Mouse (Mus musculus) thymus, postnatal 25 days (tissue): ENCODE results near the gene Ints7.

Experiments
- DNase-seq: peaks from one replicate; pipeline ENCODE4 v3.0.0; 2022

The Ints7 gene

GRCm38 (mm10) chr1:191585704-191586103, 10.3 kb downstream of the Ints7 start:
- no peak for DNase-seq

GRCm38 (mm10) chr1:191587062-191587461, 11.6 kb downstream of the Ints7 start:
- no peak for DNase-seq

DNA sequence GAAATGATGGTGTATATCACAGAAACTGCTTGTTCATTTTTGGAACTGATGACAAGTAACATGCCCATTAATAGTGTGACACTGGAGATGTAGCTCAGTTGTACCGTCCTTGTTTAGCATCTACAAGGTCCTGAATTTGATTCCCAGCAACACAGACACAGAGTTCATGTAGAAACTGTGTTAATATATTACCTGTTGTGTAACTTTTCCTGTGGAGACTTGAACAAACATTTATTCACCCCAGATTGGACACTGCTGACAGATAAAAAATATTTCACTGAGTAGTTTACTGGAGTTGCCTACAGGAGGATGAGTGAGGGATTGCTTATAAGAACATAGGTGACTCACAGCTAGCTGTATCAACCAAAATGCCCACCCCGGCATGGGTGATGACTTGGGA, 13.3 kb downstream of the Ints7 start:
- DNase-seq, result no peak

DNA sequence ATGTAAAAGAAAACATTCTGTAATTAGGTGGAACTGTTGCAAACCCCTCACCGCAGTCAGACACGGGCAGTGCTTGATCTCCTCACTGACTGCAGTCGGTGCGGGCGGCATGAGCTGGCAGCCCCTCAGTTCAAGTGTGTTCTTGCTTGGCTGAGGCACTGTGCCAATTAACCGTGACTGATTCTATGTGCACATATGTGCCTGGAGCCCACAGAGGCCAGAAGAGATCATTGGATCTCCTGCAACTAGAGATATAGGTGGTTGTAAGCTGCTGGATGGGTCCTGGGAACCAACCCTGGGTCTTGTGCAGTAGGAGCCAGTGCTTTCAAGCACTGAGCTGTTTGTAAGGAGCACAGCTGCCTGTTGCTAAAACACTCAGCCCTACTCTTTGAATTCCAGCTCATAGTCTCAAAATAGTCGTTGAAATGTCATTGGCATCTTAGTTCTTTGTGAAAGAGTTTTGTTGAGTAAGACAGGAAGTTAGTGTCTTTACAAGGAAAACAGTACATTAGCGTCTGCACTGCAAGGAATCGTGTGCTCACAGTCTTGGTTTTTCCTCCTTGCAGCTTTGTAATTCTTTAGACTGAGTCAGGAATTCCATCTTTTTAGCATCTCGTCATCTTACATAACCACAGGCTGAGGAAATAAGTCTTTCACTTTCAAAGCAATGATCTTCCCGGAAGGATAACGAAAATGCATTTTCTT, 16.7 kb downstream of the Ints7 start:
- no peak for DNase-seq

GRCm38 (mm10) chr1:191596076-191596475, 20.6 kb downstream of the Ints7 start:
- no peak for DNase-seq

DNA sequence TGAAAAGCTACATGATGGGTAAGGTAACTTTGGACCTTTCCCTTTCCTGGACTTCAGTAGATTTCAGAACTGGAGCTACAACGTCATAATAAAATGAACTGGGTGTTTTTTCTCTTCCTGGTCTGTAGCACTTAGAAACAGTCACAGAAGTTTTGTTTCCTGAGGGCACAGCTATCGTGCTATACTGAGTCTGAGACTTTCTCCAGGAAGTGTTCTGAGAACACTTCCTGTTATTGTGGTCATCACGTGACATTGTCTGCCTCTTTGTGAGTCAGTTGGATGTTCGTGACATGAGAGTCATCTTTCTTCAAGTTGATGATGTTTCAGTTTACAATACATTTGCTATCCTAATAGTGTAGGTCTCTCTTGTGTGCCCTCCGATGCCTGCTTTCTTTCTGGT, 23.8 kb downstream of the Ints7 start:
- peak; percentile 23 for DNase-seq

- DNase-seq, result no peak
Observed at GRCm38 (mm10) chr1:191604690-191605089, 29.3 kb downstream of the Ints7 start.

DNA sequence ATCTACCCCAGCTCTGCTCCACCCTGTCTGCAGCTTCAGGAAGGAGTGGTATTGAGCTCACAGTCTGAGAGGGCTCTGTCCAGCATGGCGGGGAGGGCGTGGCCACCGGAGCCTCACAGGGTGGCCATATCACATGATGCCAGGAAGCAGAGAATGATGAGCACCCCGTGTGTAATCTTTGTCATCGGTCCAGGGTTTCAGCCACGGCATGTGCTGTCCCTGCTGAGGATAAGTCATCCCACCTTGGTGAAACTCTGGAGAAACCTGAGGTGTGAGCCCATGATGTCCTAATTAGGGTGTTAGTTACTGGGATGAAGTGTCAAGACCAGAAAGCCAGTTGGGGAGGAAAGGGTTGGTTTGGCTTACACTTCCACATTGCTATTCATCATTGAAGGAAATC, 33.6 kb downstream of the Ints7 start:
- no peak for DNase-seq

GRCm38 (mm10) chr1:191609578-191609977, 34.1 kb downstream of the Ints7 start:
- DNase-seq, result no peak

DNA sequence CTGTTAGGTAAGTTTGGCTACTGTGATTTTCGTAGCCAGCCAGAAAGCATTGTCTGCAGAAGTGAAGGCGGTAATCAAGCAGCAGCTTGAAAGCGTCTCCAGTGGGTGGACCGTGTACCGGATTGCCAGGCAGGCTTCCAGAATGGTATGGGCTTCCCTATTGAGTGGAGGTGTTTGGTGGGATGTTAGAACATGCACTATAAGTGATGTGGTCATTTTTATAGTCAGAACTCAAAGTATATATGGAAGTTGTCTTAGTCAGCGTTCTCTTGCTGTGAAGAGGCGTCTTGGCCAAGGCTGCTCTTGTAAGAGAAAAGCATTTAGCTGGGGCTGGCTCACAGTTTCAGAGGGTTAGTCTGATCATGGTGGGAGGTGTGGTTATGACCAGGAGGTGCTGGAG, 34.9 kb downstream of the Ints7 start:
- DNase-seq, result no peak

GRCm38 (mm10) chr1:191611686-191612085, 36.2 kb downstream of the Ints7 start:
- no peak for DNase-seq

- no peak for DNase-seq
Observed at GRCm38 (mm10) chr1:191612877-191613276, 37.4 kb downstream of the Ints7 start.

DNA sequence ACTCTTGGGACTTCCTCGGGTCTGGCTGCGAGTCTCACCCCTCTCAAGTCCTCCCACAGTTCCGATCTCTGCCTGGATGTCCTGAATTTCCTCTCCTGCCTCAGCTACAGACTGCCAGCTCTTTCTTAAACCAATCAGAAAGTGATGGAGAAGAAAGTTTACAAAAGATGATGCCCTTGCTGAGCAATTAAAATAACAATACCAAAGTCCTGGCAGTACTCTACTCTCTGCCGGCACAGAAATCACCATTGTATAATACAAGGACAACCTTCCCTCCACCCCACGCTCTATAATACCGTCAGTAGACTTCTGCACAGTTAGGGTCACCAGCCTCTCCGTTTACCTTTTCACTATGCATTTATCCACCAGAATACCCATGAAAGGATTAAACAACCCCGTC, 40.8 kb downstream of the Ints7 start:
- DNase-seq, result no peak

DNA sequence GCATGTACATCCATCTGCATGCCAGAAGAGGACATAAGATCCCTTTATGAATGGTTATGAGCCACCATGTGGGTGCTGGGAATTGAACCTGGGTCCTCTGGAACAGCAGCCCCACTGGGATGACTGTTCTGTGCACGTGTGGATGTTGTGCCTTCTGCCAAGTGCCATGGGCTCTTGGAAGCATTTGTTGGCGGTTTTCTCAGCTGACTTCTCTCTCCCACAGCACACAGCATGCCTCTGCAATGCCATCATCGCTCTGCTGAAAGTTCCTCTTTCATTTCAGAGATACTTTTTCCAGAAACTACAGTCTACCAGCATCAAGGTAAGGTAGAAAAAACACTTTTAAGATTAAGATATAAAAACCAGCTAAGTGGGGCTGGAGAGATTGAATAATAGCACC, 42.2 kb downstream of the Ints7 start:
- DNase-seq, result no peak

DNA sequence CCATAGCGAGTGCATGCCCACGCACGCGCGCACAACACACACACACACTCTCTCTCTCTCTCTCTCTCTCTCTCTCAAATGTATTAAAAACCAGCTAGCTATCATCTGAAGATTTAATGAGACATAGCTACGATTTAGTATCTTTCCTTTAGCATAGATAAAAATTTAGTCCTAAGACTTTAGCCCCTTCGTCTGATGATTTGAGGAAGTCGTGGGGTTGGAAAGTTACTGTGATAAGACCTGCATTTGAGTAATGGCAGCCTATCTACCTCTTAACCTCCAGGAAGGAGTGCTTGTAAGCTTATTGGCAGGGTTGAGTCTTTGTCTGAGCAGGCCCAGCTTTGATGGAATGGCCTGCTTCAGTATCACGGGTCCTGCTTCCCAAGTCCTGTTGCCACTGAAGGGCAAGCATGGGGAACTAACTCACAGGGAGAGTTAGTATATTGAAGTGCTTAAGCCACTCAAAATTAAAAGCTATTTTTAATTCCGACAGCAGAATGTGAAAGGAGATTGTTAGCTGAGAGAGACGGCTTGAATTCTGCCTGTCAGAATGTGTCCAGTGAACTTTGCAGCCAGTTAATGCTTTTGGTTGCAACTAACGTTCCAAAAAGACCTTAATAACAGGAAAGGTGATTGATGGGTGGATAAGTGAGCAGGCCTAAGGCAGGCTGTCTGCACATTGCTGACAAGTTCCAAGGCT, 42.8 kb downstream of the Ints7 start:
- no peak for DNase-seq

DNA sequence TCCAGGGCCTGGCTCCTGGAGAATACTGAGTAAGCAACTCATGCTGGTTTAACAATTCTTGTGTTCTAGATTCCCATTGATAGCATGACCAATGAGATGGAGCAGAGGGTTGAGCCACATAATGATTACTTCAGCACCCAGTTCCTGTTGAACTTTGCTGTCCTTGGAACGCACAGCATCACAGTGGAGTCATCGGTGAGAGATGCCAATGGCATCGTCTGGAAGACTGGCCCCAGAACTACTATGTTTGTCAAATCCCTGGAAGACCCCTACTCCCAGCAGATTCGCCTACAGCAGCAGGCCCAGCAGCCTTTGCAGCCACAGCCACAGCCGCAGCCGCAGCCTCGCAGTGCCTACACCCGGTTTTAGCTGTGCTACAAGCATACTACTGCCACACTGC, 45.7 kb downstream of the Ints7 start:
- no peak for DNase-seq

DNA sequence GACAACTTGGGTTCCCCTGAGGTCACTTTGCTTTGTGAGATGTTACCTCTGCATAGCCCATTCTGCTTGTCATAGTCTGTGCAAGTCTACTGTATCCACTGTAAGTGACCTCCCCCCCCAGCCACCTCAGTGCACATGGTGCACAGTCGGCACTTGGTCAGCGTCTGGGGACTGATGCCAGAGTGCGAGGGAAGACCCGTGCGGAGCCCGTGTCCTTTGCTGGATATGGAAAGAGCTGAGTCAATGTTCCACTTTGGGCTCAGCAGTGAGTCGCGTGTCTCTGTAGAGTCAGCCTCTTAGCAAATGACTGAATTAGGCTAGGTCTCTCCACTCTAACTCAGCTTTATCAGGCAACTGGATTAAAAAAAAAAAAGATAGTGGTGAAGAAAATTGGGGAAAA, 47.4 kb downstream of the Ints7 start:
- DNase-seq, result no peak

GRCm38 (mm10) chr1:191624492-191624891, 49.1 kb downstream of the Ints7 start:
- DNase-seq, result peak; percentile 8

DNA sequence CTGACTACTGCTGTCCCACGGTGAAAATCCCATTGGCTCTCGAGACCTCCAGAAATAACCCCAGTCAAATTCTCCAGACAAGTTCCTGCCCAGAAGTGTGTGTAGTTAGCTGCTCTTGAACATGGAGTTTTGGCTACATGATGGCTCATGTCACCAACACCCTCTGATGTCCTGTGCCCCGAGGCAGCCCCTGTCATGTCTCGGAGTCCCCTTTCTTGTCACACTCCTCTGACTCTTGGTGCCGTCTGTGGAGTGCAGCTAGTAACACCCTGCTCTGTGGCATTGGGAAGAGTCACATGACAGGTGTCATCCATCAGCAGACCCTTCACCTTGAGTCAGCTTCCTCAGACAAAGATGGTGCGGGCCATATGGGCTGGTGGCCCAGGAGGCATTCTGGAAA, 49.6 kb downstream of the Ints7 start:
- no peak for DNase-seq

- no peak for DNase-seq
Observed at GRCm38 (mm10) chr1:191625620-191626019, 50.2 kb downstream of the Ints7 start.

DNA sequence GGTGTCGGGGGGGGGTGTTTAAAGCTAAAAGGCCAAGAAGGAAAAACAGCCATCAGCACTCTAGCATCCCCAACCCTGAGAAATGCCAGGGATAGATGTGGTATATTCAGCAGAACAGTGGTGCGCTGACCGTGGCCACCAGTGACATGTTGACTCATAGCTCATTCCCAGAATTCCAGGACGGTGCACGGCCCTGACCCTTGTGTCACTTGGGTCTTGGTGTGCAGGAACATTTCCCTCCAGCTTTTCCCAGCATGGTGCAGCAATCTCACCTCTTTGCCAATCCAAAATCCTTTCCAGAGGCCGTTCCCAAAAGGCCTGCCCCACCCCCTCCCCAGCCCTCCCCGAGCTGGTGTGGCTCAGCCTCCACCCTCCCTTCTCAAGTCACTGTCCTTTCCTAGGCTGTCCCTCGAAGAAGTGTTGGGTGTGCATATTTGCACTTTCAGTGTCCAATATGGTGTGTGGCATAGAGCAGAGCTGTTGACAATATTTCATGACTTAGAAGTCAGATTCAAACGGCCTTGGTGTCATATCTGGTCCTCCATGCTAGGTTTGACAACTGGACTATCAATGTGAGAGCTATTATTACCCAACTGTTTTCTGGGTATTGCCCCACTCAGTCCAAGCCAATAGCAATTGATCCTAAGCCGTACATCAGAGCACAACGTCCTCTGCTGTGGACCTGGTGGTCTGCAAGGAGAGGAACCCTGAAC, 53.2 kb downstream of the Ints7 start:
- DNase-seq, result no peak

GRCm38 (mm10) chr1:191629170-191629636, 53.8 kb downstream of the Ints7 start:
- no peak for DNase-seq

DNA sequence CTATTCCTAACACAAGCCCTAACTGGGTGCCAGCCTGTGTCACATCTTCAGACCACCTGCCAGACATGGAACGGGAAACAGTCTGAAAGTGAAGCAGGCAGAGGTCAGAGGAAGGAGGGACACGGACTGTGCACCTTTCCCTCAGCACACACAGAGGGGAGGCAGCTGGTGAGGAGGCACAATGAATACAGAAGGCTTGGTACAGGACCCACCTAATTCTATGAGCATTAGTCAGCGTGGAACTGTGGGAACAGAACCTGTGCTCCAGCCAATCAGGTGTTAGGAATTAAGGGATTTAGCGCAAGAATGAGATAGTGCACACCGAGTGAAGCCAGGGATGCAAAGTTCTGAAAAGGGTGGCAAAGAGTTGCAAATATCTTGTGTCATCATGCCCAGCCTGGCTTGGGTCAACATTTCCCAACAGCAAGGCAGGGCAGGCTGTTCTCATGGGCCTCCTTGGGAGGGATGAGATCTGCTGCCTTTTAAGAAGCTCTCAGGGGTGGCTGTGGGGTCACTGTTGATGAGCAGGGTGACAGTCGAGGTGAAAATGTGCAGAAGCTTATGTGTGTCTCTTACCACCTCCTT, 57.2 kb downstream of the Ints7 start:
- no peak for DNase-seq

DNA sequence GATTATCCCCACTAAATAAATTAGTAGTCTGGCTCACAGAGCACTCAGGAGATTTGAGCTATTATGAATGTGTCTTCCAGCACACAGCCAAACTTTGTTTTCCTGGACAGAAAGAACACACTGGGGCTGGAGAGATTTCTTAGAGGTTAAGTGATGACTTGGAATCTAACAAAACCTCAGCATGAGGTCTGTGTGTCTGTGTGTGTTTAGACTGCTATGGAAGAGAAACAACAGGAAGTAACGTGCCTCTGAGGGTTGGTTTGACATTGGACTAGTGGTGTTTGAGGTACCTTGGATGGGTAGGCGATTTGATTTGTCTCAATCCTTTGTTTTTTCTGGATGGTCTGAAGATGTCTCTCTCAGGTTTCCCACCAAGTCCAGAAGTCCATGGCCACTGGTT, 58.7 kb downstream of the Ints7 start:
- DNase-seq, result no peak
